Mouse (Mus musculus): ENCODE data around the gene Faim2. TPM values are rescaled to one million over a fixed set of nuclear protein-coding genes. Genes with fewer than 3 reads are reported as not detected.
A peak's percentile ranks its signal among the peaks of the same experiment; 100 is the strongest.

Gene Faim2
- polyA plus RNA-seq, 1 experiment from 2014 or later, result 0.81 TPM

DNA sequence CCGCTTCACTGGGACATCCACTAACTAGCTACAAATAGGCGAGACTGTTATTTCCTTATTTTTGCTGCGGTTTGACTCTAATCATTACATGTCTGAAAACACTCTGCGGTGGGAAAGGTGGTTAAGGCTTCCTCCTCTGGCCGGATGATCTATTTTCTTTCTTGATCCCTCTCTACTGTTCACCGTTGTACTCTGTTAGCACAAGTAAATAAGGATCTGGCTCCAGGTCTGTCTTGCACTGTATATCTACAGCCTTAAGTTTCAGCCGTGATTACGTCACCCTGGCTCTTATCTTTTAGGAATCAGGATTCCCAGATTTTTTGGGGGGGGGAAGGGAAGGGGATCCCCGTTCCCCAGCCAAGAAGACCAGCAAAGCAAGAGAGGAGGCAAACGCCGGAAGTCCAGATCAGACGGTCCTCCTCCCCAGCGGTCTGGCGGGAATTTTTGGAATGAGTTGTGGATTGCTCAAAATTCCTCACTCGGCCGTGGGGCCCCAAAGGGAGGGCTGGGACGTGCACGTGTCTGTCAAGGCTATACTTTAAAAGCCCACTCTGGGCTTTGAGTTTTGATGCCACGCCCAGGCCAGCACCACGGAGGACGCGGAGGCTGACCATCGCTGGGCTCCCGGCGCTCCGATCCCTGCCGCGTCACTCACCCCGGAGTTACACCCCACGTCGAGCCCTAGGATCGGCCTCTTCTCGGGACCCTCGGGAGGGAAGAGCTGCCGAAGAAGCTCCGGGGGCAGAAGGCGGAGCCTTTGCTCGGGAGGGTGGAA, 54.0 kb downstream of the Faim2 start:
- ATAC-seq, result peak; percentile 82

DNA sequence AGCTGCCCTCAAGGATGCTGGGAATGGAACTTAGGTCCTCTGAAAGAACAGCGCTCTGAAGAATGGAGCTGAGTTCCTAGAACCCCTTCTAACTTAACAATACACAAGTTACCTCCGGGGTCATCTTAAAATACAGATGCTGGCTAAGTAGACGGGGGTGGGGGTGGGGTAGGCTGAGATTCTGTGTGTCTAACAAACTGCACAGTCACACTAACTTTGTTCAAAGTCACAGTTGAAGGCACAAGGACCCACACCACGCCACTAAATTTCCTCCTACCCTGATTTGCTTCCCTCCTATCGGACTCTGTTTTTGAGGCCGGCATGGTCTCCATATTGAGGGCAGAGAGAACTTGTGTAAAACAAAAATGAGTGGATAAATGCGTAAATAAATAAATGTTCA, 55.0 kb downstream of the Faim2 start:
- DNase-seq (ENCODE audit: low spot score) (no peak), ATAC-seq (no peak)
- 84% methylated on average over 7 of the region's 7 CpGs for WGBS
- no peaks in the 10 kb centered on the region for H3K27me3 ChIP-seq (replicated peaks; ENCODE audit: insufficient read depth, low read length)
- H3K9ac ChIP-seq (replicated peaks; ENCODE audit: low read depth), result no peak overlapping the region
- TF ChIP-seq CTCF (IDR thresholded peaks at IDR 0.05) (no peak), EP300 (IDR thresholded peaks at IDR 0.05) (no peak)
- no peaks in the 10 kb centered on the region for H3K9me3 ChIP-seq (ENCODE audit: low read length)
- H3K27ac ChIP-seq (ENCODE audit: low read length), result no peak overlapping the region
- no peak overlapping the region for H3K4me2 ChIP-seq (replicated peaks; ENCODE audit: low read depth, low read length)
- no peaks in the 10 kb centered on the region for H3K36me3 ChIP-seq (ENCODE audit: insufficient read depth, low read length)
- H3K4me3 ChIP-seq (ENCODE audit: low read depth, low read length), result no peak overlapping the region
- peaks cover 4% of the 10 kb centered on the region; the same call in 1 of the 2 replicates for H3K4me1 ChIP-seq (ENCODE audit: insufficient read depth, low read depth, low read length)

More for the DNA sequence above, 54.0 kb downstream of the Faim2 start:
- WGBS, result 3% methylated on average over 30 of the region's 38 CpGs
- no peaks in the 10 kb centered on the region for H3K27me3 ChIP-seq (replicated peaks; ENCODE audit: insufficient read depth, low read length)
- H3K4me3 ChIP-seq (ENCODE audit: low read depth, low read length), result peak overlapping the region; percentile 79
- peaks cover 4% of the 10 kb centered on the region; the same call in 1 of the 2 replicates for H3K4me1 ChIP-seq (ENCODE audit: insufficient read depth, low read depth, low read length)
- H3K4me2 ChIP-seq (replicated peaks; ENCODE audit: low read depth, low read length), result peak overlapping the region; percentile 89
- H3K36me3 ChIP-seq (ENCODE audit: insufficient read depth, low read length), result no peaks in the 10 kb centered on the region
- no peaks in the 10 kb centered on the region for H3K9me3 ChIP-seq (ENCODE audit: low read length)
- peak overlapping the region; percentile 88 for H3K27ac ChIP-seq (ENCODE audit: low read length)
- H3K9ac ChIP-seq (replicated peaks; ENCODE audit: low read depth), result peak overlapping the region; percentile 76
- DNase-seq (ENCODE audit: low spot score), result peak; percentile 92
- no peak; the same call in 1 of the 2 replicates for TF ChIP-seq EP300 (IDR thresholded peaks at IDR 0.05)
- no peak for TF ChIP-seq CTCF (IDR thresholded peaks at IDR 0.05)

DNA sequence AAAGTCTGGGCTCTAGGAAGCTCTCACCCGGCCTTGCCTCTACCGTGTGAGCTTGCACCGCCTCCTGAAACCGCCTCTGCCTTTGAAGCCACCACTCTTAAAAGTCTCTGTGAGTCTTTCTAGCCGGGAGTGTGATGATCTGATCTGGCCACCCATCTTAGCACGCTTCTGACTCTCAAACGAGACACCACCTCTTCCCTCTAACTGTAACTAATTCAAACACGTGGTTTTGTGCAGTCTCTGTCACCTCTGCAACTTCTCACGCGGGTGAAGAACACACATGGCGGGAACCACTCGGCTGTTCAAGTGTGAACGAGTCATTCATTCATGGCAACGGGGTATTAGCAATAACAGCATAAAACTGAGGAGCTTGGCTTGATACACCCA, 56.3 kb downstream of the Faim2 start:
- Histone ChIP-seq H3K4me2 (replicated peaks; ENCODE audit: low read depth, low read length) (no peak overlapping the region), H3K27ac (ENCODE audit: low read length) (no peak overlapping the region), H3K4me3 (ENCODE audit: low read depth, low read length) (no peak overlapping the region), H3K36me3 (ENCODE audit: insufficient read depth, low read length) (no peaks in the 10 kb centered on the region), H3K27me3 (replicated peaks; ENCODE audit: insufficient read depth, low read length) (no peaks in the 10 kb centered on the region), H3K9me3 (ENCODE audit: low read length) (no peaks in the 10 kb centered on the region), H3K4me1 (ENCODE audit: insufficient read depth, low read depth, low read length) (peaks cover 4% of the 10 kb centered on the region; the same call in 1 of the 2 replicates), H3K9ac (replicated peaks; ENCODE audit: low read depth) (no peak overlapping the region)
- no peak for ATAC-seq
- DNase-seq (ENCODE audit: low spot score), result no peak
- 66% methylated on average over 14 of the region's 14 CpGs for WGBS
- no peak for TF ChIP-seq CTCF (IDR thresholded peaks at IDR 0.05)
- TF ChIP-seq EP300 (IDR thresholded peaks at IDR 0.05), result no peak

DNA sequence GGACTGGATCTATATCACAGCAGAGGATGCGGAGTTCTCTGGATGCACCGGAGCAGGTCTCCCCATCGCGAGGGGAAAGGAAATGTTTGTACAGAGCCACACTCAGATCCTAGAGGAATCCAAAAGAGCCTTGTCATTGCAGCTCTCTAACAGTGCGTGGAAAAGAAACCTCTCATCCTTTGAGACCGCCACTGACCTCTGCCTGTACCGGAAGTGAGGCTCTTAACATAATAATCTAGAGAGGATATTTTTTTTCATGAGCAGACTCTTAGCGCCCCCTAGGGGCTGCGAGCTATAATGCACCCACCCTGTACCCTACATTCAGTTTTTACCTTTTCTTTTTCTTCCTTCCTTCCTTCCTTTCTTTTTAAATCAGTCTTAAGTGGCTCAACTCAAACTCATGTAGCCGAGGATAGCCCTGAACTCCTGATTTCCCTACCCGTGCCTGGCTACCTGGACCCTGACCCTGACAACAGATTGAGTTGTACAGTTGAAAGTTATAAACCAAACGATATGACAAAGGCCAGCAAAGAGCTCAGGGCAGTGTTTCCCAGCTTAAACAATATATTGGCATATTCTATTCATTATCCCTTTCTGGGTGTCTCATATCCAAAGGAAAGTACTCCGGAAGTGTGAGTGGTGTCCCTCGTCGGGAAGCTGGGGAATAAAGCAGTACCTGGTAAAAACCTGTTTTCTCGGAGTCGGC, 56.8 kb downstream of the Faim2 start:
- Histone ChIP-seq H3K4me3 (ENCODE audit: low read depth, low read length) (no peak overlapping the region), H3K9ac (replicated peaks; ENCODE audit: low read depth) (no peak overlapping the region), H3K36me3 (ENCODE audit: insufficient read depth, low read length) (no peaks in the 10 kb centered on the region), H3K4me2 (replicated peaks; ENCODE audit: low read depth, low read length) (peak overlapping the region; percentile 20; the same call in 1 of the 2 replicates), H3K9me3 (ENCODE audit: low read length) (no peaks in the 10 kb centered on the region), H3K27ac (ENCODE audit: low read length) (no peak overlapping the region), H3K27me3 (replicated peaks; ENCODE audit: insufficient read depth, low read length) (no peaks in the 10 kb centered on the region), H3K4me1 (ENCODE audit: insufficient read depth, low read depth, low read length) (peaks cover 4% of the 10 kb centered on the region; the same call in 1 of the 2 replicates)
- ATAC-seq (peak; percentile 20; the same call in 1 of the 2 replicates), DNase-seq (ENCODE audit: low spot score) (peak; percentile 85)
- TF ChIP-seq EP300 (IDR thresholded peaks at IDR 0.05) (peak; percentile 34; the same call in 1 of the 2 replicates), CTCF (IDR thresholded peaks at IDR 0.05) (peak; percentile 83)
- WGBS, result 49% methylated on average over 17 of the region's 17 CpGs

DNA sequence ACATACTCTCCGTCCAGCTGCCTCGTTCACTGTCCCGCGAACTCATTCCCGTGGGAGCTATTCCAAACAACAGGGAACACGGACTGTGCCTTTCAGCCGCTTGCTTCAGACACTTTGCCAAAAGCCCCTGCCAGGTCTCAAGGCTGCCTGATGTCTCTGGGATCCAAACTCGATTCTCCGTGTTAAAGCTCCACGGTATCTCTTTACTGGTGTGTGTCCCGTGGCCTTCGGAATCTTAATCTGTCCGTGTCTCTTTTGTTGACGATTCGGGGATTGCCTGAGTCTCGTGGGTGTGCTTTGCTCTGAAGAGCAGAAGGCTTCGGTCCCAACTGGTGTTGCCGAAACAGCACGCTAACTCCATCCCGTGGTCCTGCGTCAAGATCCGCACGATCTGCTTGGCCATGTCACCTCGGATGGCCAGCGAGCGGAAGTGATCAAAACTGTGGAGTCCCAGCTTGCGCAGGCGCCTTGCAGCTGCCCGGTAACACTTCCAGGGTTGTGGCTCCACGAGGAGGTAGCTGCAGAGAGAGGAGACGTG, 57.7 kb downstream of the Faim2 start:
- H3K27me3 ChIP-seq (replicated peaks; ENCODE audit: insufficient read depth, low read length), result no peaks in the 10 kb centered on the region
- TF ChIP-seq EP300 (IDR thresholded peaks at IDR 0.05), result no peak
- no peak for TF ChIP-seq CTCF (IDR thresholded peaks at IDR 0.05)
- no peaks in the 10 kb centered on the region for H3K36me3 ChIP-seq (ENCODE audit: insufficient read depth, low read length)
- WGBS, result 83% methylated on average over 31 of the region's 31 CpGs
- no peak overlapping the region for H3K27ac ChIP-seq (ENCODE audit: low read length)
- no peak overlapping the region for H3K4me3 ChIP-seq (ENCODE audit: low read depth, low read length)
- no peak overlapping the region for H3K9ac ChIP-seq (replicated peaks; ENCODE audit: low read depth)
- ATAC-seq (no peak), DNase-seq (ENCODE audit: low spot score) (no peak)
- H3K4me1 ChIP-seq (ENCODE audit: insufficient read depth, low read depth, low read length), result peaks cover 4% of the 10 kb centered on the region; the same call in 1 of the 2 replicates
- no peak overlapping the region for H3K4me2 ChIP-seq (replicated peaks; ENCODE audit: low read depth, low read length)
- H3K9me3 ChIP-seq (ENCODE audit: low read length), result no peaks in the 10 kb centered on the region

DNA sequence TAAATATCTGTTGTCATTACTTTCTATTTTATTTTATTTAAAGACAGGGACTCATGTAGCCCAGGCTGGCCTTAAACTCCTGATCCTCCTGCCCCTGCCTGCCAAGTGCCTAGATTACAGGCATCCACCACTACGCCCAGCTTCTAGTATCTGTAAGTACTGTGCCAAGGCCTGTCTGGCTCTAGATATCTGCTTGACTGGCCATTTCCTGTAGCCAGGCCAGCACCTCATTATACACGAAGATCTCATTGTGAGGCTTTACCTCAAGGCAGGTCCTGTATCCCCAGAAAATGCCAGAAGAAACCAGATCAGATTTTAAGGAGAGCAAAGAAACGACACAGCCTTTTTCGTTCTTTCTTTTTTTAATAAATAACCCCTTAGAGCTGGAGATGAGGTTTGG, 58.2 kb downstream of the Faim2 start:
- TF ChIP-seq EP300 (IDR thresholded peaks at IDR 0.05), result no peak
- TF ChIP-seq CTCF (IDR thresholded peaks at IDR 0.05), result no peak
- Histone ChIP-seq H3K9me3 (ENCODE audit: low read length) (no peaks in the 10 kb centered on the region), H3K9ac (replicated peaks; ENCODE audit: low read depth) (no peak overlapping the region), H3K27me3 (replicated peaks; ENCODE audit: insufficient read depth, low read length) (no peaks in the 10 kb centered on the region), H3K27ac (ENCODE audit: low read length) (no peak overlapping the region), H3K4me3 (ENCODE audit: low read depth, low read length) (no peak overlapping the region), H3K4me1 (ENCODE audit: insufficient read depth, low read depth, low read length) (peaks cover 4% of the 10 kb centered on the region; the same call in 1 of the 2 replicates), H3K4me2 (replicated peaks; ENCODE audit: low read depth, low read length) (no peak overlapping the region), H3K36me3 (ENCODE audit: insufficient read depth, low read length) (no peaks in the 10 kb centered on the region)
- no peak for DNase-seq (ENCODE audit: low spot score)
- WGBS, result 76% methylated on average over 4 of the region's 4 CpGs
- ATAC-seq, result no peak

Data from lung, postnatal 0 days (tissue).